Mouse (Mus musculus) E14TG2a.4 (cell line): ENCODE measurements around the gene Mcm6.

ENCODE experiments used
- CTCF ChIP-seq: conservative IDR thresholded peaks from 2 replicates; pipeline ENCODE4 v1.5.1; 2014; ENCODE audit warnings: low read length
- POU5F1 ChIP-seq: IDR thresholded peaks from 2 replicates; pipeline ENCODE4 v1.6.1; 2014; ENCODE audit warnings: low read length, borderline replicate concordance

GRCm38 (mm10) chr1:128358916-128359553, 429 bp downstream of the Mcm6 start:
- TF ChIP-seq CTCF (no peak), POU5F1 (no peak)
